Mouse (Mus musculus): ENCODE measurements around the gene 1700001K19Rik.

DNA sequence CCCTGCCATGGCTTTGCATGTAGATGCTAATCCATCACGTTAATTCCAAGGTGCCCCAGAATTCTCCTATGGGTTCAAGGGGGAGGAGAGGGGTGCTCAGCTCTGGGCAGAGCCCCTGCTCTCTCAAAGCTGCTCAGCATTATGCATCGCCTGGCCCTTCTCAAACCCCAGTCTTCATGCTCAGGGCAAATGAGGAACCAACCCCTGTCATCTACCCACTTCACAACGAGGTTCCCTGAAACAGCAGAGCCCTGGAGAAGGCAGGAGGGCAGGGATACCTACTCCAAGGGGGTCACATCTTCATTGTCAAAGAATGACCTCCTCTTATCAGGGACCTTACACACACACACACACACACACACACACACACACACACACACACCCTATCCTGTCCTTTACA lies 541 bp downstream of the 1700001K19Rik start:
- TF ChIP-seq POLR2A (IDR thresholded peaks at IDR 0.05; ENCODE audit: insufficient read depth, low read depth, low read length) (no peak), EP300 (IDR thresholded peaks at IDR 0.05; ENCODE audit: insufficient read depth, low read depth, low read length) (no peak)

All from heart, adult 2 months (tissue).